In the genomic region with DNA sequence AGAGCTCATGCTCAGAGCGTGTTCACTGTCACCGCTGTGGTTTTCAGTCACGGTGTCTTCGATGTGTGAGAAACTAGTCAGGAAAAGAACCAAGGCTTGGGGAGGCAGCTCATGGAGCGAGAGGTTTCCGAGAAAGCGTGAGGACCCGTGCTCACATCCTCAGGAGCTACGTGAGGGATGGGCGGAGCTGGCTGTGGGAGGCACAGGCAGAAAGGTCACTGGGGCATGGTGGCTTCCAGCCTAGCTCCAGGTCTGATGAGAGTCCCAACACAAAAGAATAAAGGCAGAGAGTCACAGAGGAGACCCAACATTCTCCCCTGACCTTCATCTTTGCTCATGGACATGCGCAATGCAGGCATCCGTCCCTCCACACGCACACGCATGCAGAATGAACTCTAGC, we compare ENCODE assay signal across 19 mouse cellular contexts. TPM values are rescaled to one million over a fixed set of nuclear protein-coding genes. Genes with fewer than 3 reads are reported as not detected.
DNase-seq lines count a peak whose midpoint lies in the region; ATAC-seq and TF ChIP-seq lines count a peak whose summit lies in the region.
"Had no signal": no experiment of that assay in that cellular context is flagged by ENCODE, and none has a peak within 500 bp of the region (broad histone marks: within the 10 kb centered on the region; RNA-seq: fewer than 3 reads in every experiment).

No protein-coding gene starts in this region.

- H3K9me3 ChIP-seq in kidney, embryonic 14.5 days (ENCODE audit: control insufficient read depth, low read length), result no peaks in the 10 kb centered on the region
- no peaks in the 10 kb centered on the region for H3K9me3 ChIP-seq in hindbrain, embryonic 14.5 days (ENCODE audit: control insufficient read depth, low read length)
- H3K9me3 ChIP-seq: embryonic facial prominence, embryonic 12.5 days; forebrain, embryonic 15.5 days; G1E; heart, embryonic 12.5 days had no signal

- H3K4me1 ChIP-seq in kidney, adult 2 months (ENCODE audit: control insufficient read depth, insufficient read depth, low read length), result peaks cover 8% of the 10 kb centered on the region
- H3K4me1 ChIP-seq in kidney, embryonic 14.5 days (ENCODE audit: control insufficient read depth, insufficient read depth, low read length), result no peaks in the 10 kb centered on the region
- H3K4me1 ChIP-seq in hindbrain, embryonic 14.5 days (replicated peaks; ENCODE audit: control insufficient read depth, insufficient read depth, low read length), result 0 out of 2 replicates have a peak, but pooled peaks cover 5% of the 10 kb centered on the region
- H3K4me1 ChIP-seq: embryonic facial prominence, embryonic 12.5 days had no signal

- ATAC-seq in kidney, embryonic 14.5 days (ENCODE audit: low FRiP score, low TSS enrichment), result no peak
- no peak for ATAC-seq in hindbrain, embryonic 14.5 days (ENCODE audit: low FRiP score)
- ATAC-seq: hindbrain, embryonic 16.5 days had no signal

- H3K27ac ChIP-seq in kidney, adult 2 months (ENCODE audit: insufficient read depth, low read depth, low read length), result peak overlapping the region; percentile 58
- no peak overlapping the region for H3K27ac ChIP-seq in kidney, embryonic 14.5 days (ENCODE audit: low read depth, low read length)
- no peak overlapping the region for H3K27ac ChIP-seq in hindbrain, embryonic 14.5 days
- H3K27ac ChIP-seq: embryonic facial prominence, embryonic 12.5 days; forebrain, embryonic 15.5 days; heart, adult 2 months had no signal

- H3K9ac ChIP-seq in kidney, embryonic 14.5 days (ENCODE audit: low read depth, low read length), result no peak overlapping the region
- H3K9ac ChIP-seq in hindbrain, embryonic 14.5 days, result no peak overlapping the region
- H3K9ac ChIP-seq: embryonic facial prominence, embryonic 12.5 days; forebrain, embryonic 15.5 days; heart, embryonic 12.5 days had no signal

- H3K4me3 ChIP-seq in kidney, adult 2 months (ENCODE audit: insufficient read depth, low read depth, low read length), result no peak overlapping the region
- no peak overlapping the region for H3K4me3 ChIP-seq in kidney, embryonic 14.5 days (ENCODE audit: low read length)
- no peak overlapping the region for H3K4me3 ChIP-seq in hindbrain, embryonic 14.5 days (replicated peaks; ENCODE audit: low read length)
- H3K4me3 ChIP-seq: embryonic facial prominence, embryonic 12.5 days; forebrain, embryonic 15.5 days; heart, adult 2 months; heart, embryonic 12.5 days had no signal

- no peak for TF ChIP-seq CTCF in kidney, adult 2 months (conservative IDR thresholded peaks at IDR 0.05; ENCODE audit: insufficient read depth, insufficient read length, low read depth, low read length)

- H3K27me3 ChIP-seq in kidney, adult 2 months (replicated peaks; ENCODE audit: control insufficient read depth, insufficient read depth, low read length), result no peaks in the 10 kb centered on the region
- no peaks in the 10 kb centered on the region for H3K27me3 ChIP-seq in kidney, embryonic 14.5 days (ENCODE audit: control insufficient read depth, insufficient read depth, low read length)
- no peaks in the 10 kb centered on the region for H3K27me3 ChIP-seq in hindbrain, embryonic 14.5 days (ENCODE audit: control insufficient read depth, insufficient read depth, low read length)
- H3K27me3 ChIP-seq: embryonic facial prominence, embryonic 12.5 days; forebrain, embryonic 15.5 days; heart, embryonic 12.5 days had no signal

- WGBS in kidney, adult 2 months, result 59% methylated on average over 14 of the region's 14 CpGs
- WGBS in kidney, embryonic 14.5 days, result 77% methylated on average over 14 of the region's 14 CpGs
- WGBS in hindbrain, embryonic 14.5 days, result 82% methylated on average over 14 of the region's 14 CpGs

- no peaks in the 10 kb centered on the region for H3K36me3 ChIP-seq in kidney, adult 2 months (ENCODE audit: control insufficient read depth, insufficient read depth, low read length)
- peaks cover 31% of the 10 kb centered on the region; the same call in 1 of the 2 replicates for H3K36me3 ChIP-seq in kidney, embryonic 14.5 days (ENCODE audit: control insufficient read depth, insufficient read depth, low read length)
- H3K36me3 ChIP-seq in hindbrain, embryonic 14.5 days (replicated peaks; ENCODE audit: control insufficient read depth, insufficient read depth), result peaks cover 85% of the 10 kb centered on the region

- no peak for TF ChIP-seq POLR2A in kidney, adult 2 months (IDR thresholded peaks at IDR 0.05; ENCODE audit: low read depth, low read length)

- DNase-seq in kidney, adult 2 months, result peak; percentile 53
- peak; percentile 22 to 32 for DNase-seq in kidney, adult 8-10 months
- DNase-seq in kidney, postnatal 25 days, result peak; percentile 51 to 63
- no peak for DNase-seq in spleen, adult 18-20 months
- no peak for DNase-seq in hindbrain, embryonic 14.5 days (ENCODE audit: low spot score)
- no peak for DNase-seq in lung, postnatal 4 days
- DNase-seq: adrenal gland, postnatal 10 days; cerebellum, adult 11-12 months; cerebellum, adult 9-10 months; cerebellum, postnatal 25 days; gastrocnemius, postnatal 10 days; heart, adult 2 months; heart, postnatal 36 days had no signal

- H3K4me2 ChIP-seq in kidney, embryonic 14.5 days (replicated peaks; ENCODE audit: low read depth, low read length), result no peak overlapping the region
- H3K4me2 ChIP-seq in hindbrain, embryonic 14.5 days (replicated peaks), result no peak overlapping the region
- H3K4me2 ChIP-seq: embryonic facial prominence, embryonic 12.5 days; forebrain, embryonic 15.5 days; heart, embryonic 12.5 days had no signal

RNA-seq across cellular contexts. Expression of a gene that starts 24.7 kb away (rescaled TPM):
- 52.4 and 58.3 TPM in 2 replicates for polyA plus RNA-seq in kidney, adult 2 months (2012; rRNA removed)
- polyA plus RNA-seq in kidney, embryonic 14.5 days (2014; fragmentation: Nextera tagmentation; extraction: Ambion mirVana), result 52.3 and 69.6 TPM in 2 replicates
- 93.9 and 101 TPM in 2 replicates for polyA plus RNA-seq in hindbrain, embryonic 14.5 days (2014; fragmentation: Nextera tagmentation; extraction: Ambion mirVana)

RNA-seq across cellular contexts. Expression of a gene that starts 52.4 kb away (rescaled TPM):
- 2.5 and 2.9 TPM in 2 replicates for polyA plus RNA-seq in kidney, adult 2 months (2012; rRNA removed)
- polyA plus RNA-seq in kidney, embryonic 14.5 days (2014; fragmentation: Nextera tagmentation; extraction: Ambion mirVana), result 9.4 and 13.5 TPM in 2 replicates
- 18.5 and 18.7 TPM in 2 replicates for polyA plus RNA-seq in hindbrain, embryonic 14.5 days (2014; fragmentation: Nextera tagmentation; extraction: Ambion mirVana)

RNA-seq across cellular contexts. Expression of a gene that starts 59.1 kb away (rescaled TPM):
- 172 and 193 TPM in 2 replicates for polyA plus RNA-seq in kidney, adult 2 months (2012; rRNA removed)
- 95.2 and 100 TPM in 2 replicates for polyA plus RNA-seq in kidney, embryonic 14.5 days (2014; fragmentation: Nextera tagmentation; extraction: Ambion mirVana)
- polyA plus RNA-seq in hindbrain, embryonic 14.5 days (2014; fragmentation: Nextera tagmentation; extraction: Ambion mirVana), result 228 and 243 TPM in 2 replicates

Comparison
In these comparisons a context has a peak if more than half of its experiments do, and no peak if none do; other contexts are left out.
1. DNase-seq: peak in kidney, adult 2 months (single experiment), kidney, adult 8-10 months (2 of 2) and kidney, postnatal 25 days (2 of 2); none in spleen, adult 18-20 months (0 of 2), hindbrain, embryonic 14.5 days (single experiment) and lung, postnatal 4 days (0 of 2).